Mouse (Mus musculus) liver, embryonic 13.5 days (tissue): ENCODE results near the gene Dnase2b. TPM values are rescaled to one million over a fixed set of nuclear protein-coding genes. Genes with fewer than 3 reads are reported as not detected.

ENCODE experiments used
- ATAC-seq: fragments of 200-750 bp; cut with Nextera tagmentation; 2 replicates; pipeline ENCODE4 v1.8.0; 2017; ENCODE audit warnings: low read depth, mild to moderate bottlenecking, moderate number of reproducible peaks, moderate library complexity
- DNase-seq: peaks from one replicate; pipeline ENCODE4 v3.0.0; 2022
- H3K27ac ChIP-seq: fragments of 300-500 bp; sonication (generic); 2 replicates; pipeline ENCODE4 v1.5.1; 2015; ENCODE audit warnings: moderate library complexity, mild to moderate bottlenecking, inconsistent platforms
- H3K27me3 ChIP-seq: fragments of 300-500 bp; sonication (generic); 2 replicates; pipeline ENCODE4 v1.6.1; 2015; ENCODE audit warnings: mild to moderate bottlenecking, inconsistent platforms
- H3K36me3 ChIP-seq: fragments of 300-500 bp; sonication (generic); 2 replicates; pipeline ENCODE4 v1.6.1; 2015; ENCODE audit warnings: mild to moderate bottlenecking, inconsistent platforms
- H3K4me1 ChIP-seq: fragments of 300-500 bp; sonication (generic); replicated peaks from 2 replicates; pipeline ENCODE4 v1.6.1; 2015; ENCODE audit warnings: inconsistent platforms
- H3K4me2 ChIP-seq: fragments of 300-500 bp; sonication (generic); 2 replicates; pipeline ENCODE4 v1.6.1; 2015; ENCODE audit warnings: inconsistent platforms, mild to moderate bottlenecking, moderate library complexity
- H3K4me3 ChIP-seq: fragments of 300-500 bp; sonication (generic); replicated peaks from 2 replicates; pipeline ENCODE4 v1.5.1; 2015; ENCODE audit warnings: mild to moderate bottlenecking, inconsistent platforms
- H3K9ac ChIP-seq: fragments of 300-500 bp; sonication (generic); 2 replicates; pipeline ENCODE4 v1.6.1; 2015; ENCODE audit warnings: mild to moderate bottlenecking, inconsistent platforms
- H3K9me3 ChIP-seq: fragments of 300-500 bp; sonication (generic); replicated peaks from 2 replicates; pipeline ENCODE4 v1.6.1; 2016; ENCODE audit warnings: inconsistent platforms
- WGBS: fragments of 180-500 bp; shearing (Covaris S2); methylation state at CpG from one replicate; pipeline ENCODE4 v1.1.7; 2015; ENCODE audit not compliant: insufficient replicate concordance; 5-methylcytosine and 5-hydroxymethylcytosine counted together
- polyA plus RNA-seq: library from polyadenylated mRNA; unstranded; fragments of >200 nt; fragmentation: Nextera tagmentation; extraction: Ambion mirVana; gene quantifications from 2 replicates; pipeline ENCODE4 v1.2.1, GENCODE M21; 2015

Dnase2b gene
- polyA plus RNA-seq, 1 experiment from 2014 or later, result 0.35 TPM

- DNase-seq, result no peak
Measured at GRCm38 (mm10) chr3:146567884-146568530, 47.4 kb downstream of the Dnase2b start.

GRCm38 (mm10) chr3:146567366-146567765, 48.0 kb downstream of the Dnase2b start:
- H3K4me2 ChIP-seq, result no peak overlapping the region
- no peaks in the 10 kb centered on the region for H3K27me3 ChIP-seq
- H3K36me3 ChIP-seq, result no peaks in the 10 kb centered on the region
- H3K27ac ChIP-seq, result no peak overlapping the region
- ATAC-seq, result no peak
- no peak overlapping the region for H3K9ac ChIP-seq
- H3K4me3 ChIP-seq, result no peak overlapping the region
- no peaks in the 10 kb centered on the region for H3K4me1 ChIP-seq
- no peaks in the 10 kb centered on the region for H3K9me3 ChIP-seq
- DNase-seq, result no peak
- WGBS, result 77% methylated on average over 7 of the region's 7 CpGs

More at GRCm38 (mm10) chr3:146567884-146568530, 47.4 kb downstream of the Dnase2b start:
- H3K27me3 ChIP-seq, result no peaks in the 10 kb centered on the region
- H3K9ac ChIP-seq, result no peak overlapping the region
- H3K4me3 ChIP-seq, result no peak overlapping the region
- H3K9me3 ChIP-seq, result no peaks in the 10 kb centered on the region
- ATAC-seq, result peak; percentile 20; the same call in 1 of the 2 replicates
- no peaks in the 10 kb centered on the region for H3K36me3 ChIP-seq
- H3K27ac ChIP-seq, result no peak overlapping the region
- no peaks in the 10 kb centered on the region for H3K4me1 ChIP-seq
- 49% methylated on average over 9 of the region's 9 CpGs for WGBS
- no peak overlapping the region for H3K4me2 ChIP-seq

GRCm38 (mm10) chr3:146565065-146565411, 50.4 kb downstream of the Dnase2b start:
- H3K36me3 ChIP-seq, result no peaks in the 10 kb centered on the region
- no peak overlapping the region for H3K4me3 ChIP-seq
- H3K4me1 ChIP-seq, result no peaks in the 10 kb centered on the region
- H3K27ac ChIP-seq, result no peak overlapping the region
- H3K9me3 ChIP-seq, result no peaks in the 10 kb centered on the region
- no peak overlapping the region for H3K9ac ChIP-seq
- ATAC-seq (no peak), DNase-seq (no peak)
- WGBS, result 71% methylated on average over 1 of the region's 1 CpGs
- no peaks in the 10 kb centered on the region for H3K27me3 ChIP-seq
- no peak overlapping the region for H3K4me2 ChIP-seq

- H3K36me3 ChIP-seq, result no peaks in the 10 kb centered on the region
- no peak overlapping the region for H3K27ac ChIP-seq
- no peak overlapping the region for H3K4me3 ChIP-seq
- no peaks in the 10 kb centered on the region for H3K4me1 ChIP-seq
- H3K27me3 ChIP-seq, result no peaks in the 10 kb centered on the region
- H3K9me3 ChIP-seq, result no peaks in the 10 kb centered on the region
- 33% methylated on average over 14 of the region's 14 CpGs for WGBS
- H3K4me2 ChIP-seq, result no peak overlapping the region
- no peak overlapping the region for H3K9ac ChIP-seq
- DNase-seq, result peak; percentile 44
- ATAC-seq, result no peak
Measured at GRCm38 (mm10) chr3:146564268-146565064, 50.9 kb downstream of the Dnase2b start.

GRCm38 (mm10) chr3:146562936-146563335, 52.5 kb downstream of the Dnase2b start:
- Histone ChIP-seq H3K27ac (no peak overlapping the region), H3K36me3 (no peaks in the 10 kb centered on the region), H3K4me2 (no peak overlapping the region), H3K4me3 (no peak overlapping the region), H3K27me3 (no peaks in the 10 kb centered on the region), H3K9me3 (no peaks in the 10 kb centered on the region), H3K4me1 (no peaks in the 10 kb centered on the region), H3K9ac (no peak overlapping the region)
- WGBS, result 73% methylated on average over 7 of the region's 7 CpGs
- no peak for DNase-seq
- ATAC-seq, result no peak

GRCm38 (mm10) chr3:146557507-146557906, 57.9 kb downstream of the Dnase2b start:
- 67% methylated on average over 6 of the region's 6 CpGs for WGBS
- no peak overlapping the region for H3K27ac ChIP-seq
- no peaks in the 10 kb centered on the region for H3K36me3 ChIP-seq
- no peaks in the 10 kb centered on the region for H3K27me3 ChIP-seq
- H3K9ac ChIP-seq, result no peak overlapping the region
- no peak overlapping the region for H3K4me3 ChIP-seq
- no peak overlapping the region for H3K4me2 ChIP-seq
- no peaks in the 10 kb centered on the region for H3K4me1 ChIP-seq
- ATAC-seq (no peak), DNase-seq (no peak)
- no peaks in the 10 kb centered on the region for H3K9me3 ChIP-seq

GRCm38 (mm10) chr3:146556567-146556966, 58.8 kb downstream of the Dnase2b start:
- H3K4me3 ChIP-seq, result no peak overlapping the region
- WGBS, result 70% methylated on average over 1 of the region's 1 CpGs
- no peak overlapping the region for H3K27ac ChIP-seq
- no peaks in the 10 kb centered on the region for H3K27me3 ChIP-seq
- DNase-seq (no peak), ATAC-seq (no peak)
- H3K4me2 ChIP-seq, result no peak overlapping the region
- H3K9me3 ChIP-seq, result no peaks in the 10 kb centered on the region
- no peak overlapping the region for H3K9ac ChIP-seq
- H3K4me1 ChIP-seq, result no peaks in the 10 kb centered on the region
- no peaks in the 10 kb centered on the region for H3K36me3 ChIP-seq

GRCm38 (mm10) chr3:146554816-146555215, 60.6 kb downstream of the Dnase2b start:
- 58% methylated on average over 7 of the region's 7 CpGs for WGBS
- ATAC-seq, result no peak

GRCm38 (mm10) chr3:146543632-146544031, 71.8 kb downstream of the Dnase2b start:
- H3K9ac ChIP-seq, result no peak overlapping the region
- no peak for ATAC-seq

More at GRCm38 (mm10) chr3:146554816-146555215, 60.6 kb downstream of the Dnase2b start:
- H3K27me3 ChIP-seq, result no peaks in the 10 kb centered on the region
- H3K4me2 ChIP-seq, result no peak overlapping the region
- no peak overlapping the region for H3K9ac ChIP-seq
- H3K27ac ChIP-seq, result no peak overlapping the region
- H3K4me3 ChIP-seq, result no peak overlapping the region
- DNase-seq, result no peak
- H3K9me3 ChIP-seq, result no peaks in the 10 kb centered on the region
- no peaks in the 10 kb centered on the region for H3K36me3 ChIP-seq
- H3K4me1 ChIP-seq, result no peaks in the 10 kb centered on the region

GRCm38 (mm10) chr3:146540521-146541273, 74.7 kb downstream of the Dnase2b start:
- 52% methylated on average over 4 of the region's 4 CpGs for WGBS
- no peak for DNase-seq
- H3K4me2 ChIP-seq, result no peak overlapping the region
- no peak for ATAC-seq
- no peak overlapping the region for H3K4me3 ChIP-seq
- no peak overlapping the region for H3K27ac ChIP-seq
- H3K27me3 ChIP-seq, result no peaks in the 10 kb centered on the region
- H3K4me1 ChIP-seq, result no peaks in the 10 kb centered on the region
- no peaks in the 10 kb centered on the region for H3K36me3 ChIP-seq
- H3K9ac ChIP-seq, result no peak overlapping the region
- H3K9me3 ChIP-seq, result no peaks in the 10 kb centered on the region

More at GRCm38 (mm10) chr3:146543632-146544031, 71.8 kb downstream of the Dnase2b start:
- Histone ChIP-seq H3K9me3 (no peaks in the 10 kb centered on the region), H3K4me2 (no peak overlapping the region), H3K27ac (no peak overlapping the region), H3K4me3 (no peak overlapping the region), H3K27me3 (no peaks in the 10 kb centered on the region), H3K36me3 (no peaks in the 10 kb centered on the region), H3K4me1 (no peaks in the 10 kb centered on the region)
- no peak for DNase-seq
- WGBS, result 16% methylated on average over 1 of the region's 1 CpGs

- Histone ChIP-seq H3K9me3 (no peaks in the 10 kb centered on the region), H3K4me3 (no peak overlapping the region), H3K27ac (no peak overlapping the region), H3K36me3 (no peaks in the 10 kb centered on the region), H3K4me1 (no peaks in the 10 kb centered on the region), H3K9ac (no peak overlapping the region), H3K27me3 (no peaks in the 10 kb centered on the region), H3K4me2 (no peak overlapping the region)
- ATAC-seq (no peak), DNase-seq (no peak)
- WGBS, result 46% methylated on average over 6 of the region's 6 CpGs
Measured at GRCm38 (mm10) chr3:146534986-146535385, 80.4 kb downstream of the Dnase2b start.
